Mouse (Mus musculus) testis, adult 10 weeks (tissue): ENCODE results near the gene Krt88. TPM values are rescaled to one million over a fixed set of nuclear protein-coding genes. Genes with fewer than 3 reads are reported as not detected.

Experiments
- polyA plus RNA-seq: library from polyadenylated mRNA; stranded (reverse); fragments of 350-450 nt; fragmentation: Illumina TruSeq; extraction: RNeasy Lipid Tissue Mini Kit (QIAGEN cat#74804); gene quantifications from one replicate; pipeline ENCODE4 v1.2.3, GENCODE M21; 2014; ENCODE audit warnings: low read depth, low replicate concordance

Gene Krt88
- 8.2 TPM for polyA plus RNA-seq

GRCm38 (mm10) chr15:101447444-101447843, at the start of gene Krt88:
TSS of gene Krt88 (plus strand) at chr15:101447744.

GRCm38 (mm10) chr15:101410775-101411174, 36.8 kb upstream of the Krt88 start, which contains the start of gene Krt7:
TSS of gene Krt7 (plus strand) at chr15:101411043.

DNA sequence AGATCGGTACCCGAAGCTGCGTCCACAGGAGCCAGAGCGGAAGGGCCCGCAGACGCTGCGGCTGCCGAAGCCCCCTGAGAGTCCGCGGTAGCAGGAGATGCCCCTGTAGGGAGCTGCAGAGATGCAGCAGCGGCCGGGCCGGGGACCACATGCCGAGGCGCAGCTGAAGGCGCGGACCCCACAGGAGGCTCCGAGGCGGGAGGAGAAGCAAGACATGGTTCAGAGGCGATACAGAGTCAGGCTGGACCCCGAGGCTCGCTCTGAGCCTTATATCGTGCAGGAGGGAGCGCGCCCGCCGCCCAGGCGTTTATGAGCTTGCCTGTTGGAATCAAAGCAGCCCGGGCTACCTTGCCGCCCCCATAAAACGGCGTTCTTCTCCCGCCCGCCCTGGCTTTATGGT, 9.0 kb upstream of the Krt88 start, which contains the start of gene Krt87:
Gene Krt87 (minus strand): TSS at position 250 of the 400 bp plus-strand sequence.

DNA sequence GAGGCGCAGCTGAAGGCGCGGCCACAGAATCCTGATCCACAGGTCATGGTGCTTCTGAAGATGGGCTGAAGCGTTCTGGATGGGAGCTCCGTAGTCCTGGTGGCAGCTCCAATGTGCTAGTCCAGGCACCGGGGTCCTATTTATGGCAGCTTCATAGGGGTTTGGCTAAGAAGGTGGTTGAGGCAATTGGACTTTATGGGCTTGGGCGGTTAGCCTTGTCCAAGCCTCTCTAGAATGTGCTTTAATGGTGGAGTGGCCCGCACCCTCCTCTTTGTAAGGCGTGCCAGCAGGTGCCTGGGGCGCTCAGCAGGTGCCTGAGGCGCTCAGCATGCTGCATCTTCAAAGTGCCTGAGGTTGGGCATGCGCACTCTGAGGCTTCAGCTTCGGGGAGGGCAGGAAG, 16.1 kb downstream of the Krt88 start, which contains the start of gene Krt81:
Gene Krt81 (minus strand): TSS at position 101 of the 400 bp plus-strand sequence.

DNA sequence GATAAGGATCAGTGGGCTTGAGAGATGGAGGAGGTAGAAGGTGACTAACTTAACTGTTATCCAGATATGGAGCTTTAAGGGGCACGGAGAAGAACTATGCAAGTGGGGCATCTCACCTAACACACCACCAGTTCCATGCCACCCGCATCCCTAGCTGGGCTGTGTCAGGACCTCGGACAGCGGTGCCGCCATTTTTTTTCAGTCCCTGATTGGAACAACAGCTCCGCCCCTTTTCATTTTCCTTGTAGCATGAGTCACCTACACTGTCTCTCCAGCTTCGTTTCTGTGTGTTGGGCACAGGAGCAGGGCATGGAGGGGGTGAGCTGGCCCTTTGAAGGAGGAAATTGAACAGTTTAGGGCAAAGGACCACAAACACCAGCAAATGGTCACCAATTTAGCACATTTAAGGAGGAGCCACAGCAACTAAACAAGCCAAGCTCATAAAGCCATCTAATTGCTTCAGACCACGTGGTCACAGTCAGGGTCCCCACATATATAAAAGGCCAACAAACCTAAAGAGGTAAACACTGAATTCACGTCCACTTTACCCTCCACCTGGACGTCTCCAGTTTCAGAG, 25.5 kb downstream of the Krt88 start, which contains the start of gene Krt86:
Gene Krt86 (plus strand): TSS at position 527 of the 577 bp plus-strand sequence.

GRCm38 (mm10) chr15:101491431-101491830, 43.9 kb downstream of the Krt88 start, which contains the start of gene Krt83:
TSS of gene Krt83 (minus strand) at chr15:101491512.

Other genes with a start within 250 kb of the Krt88 start
- not detected for gene Grasp, start 223.6 kb upstream of the Krt88 start, polyA plus RNA-seq
- gene Nr4a1, start 193.5 kb upstream of the Krt88 start, polyA plus RNA-seq: 1.4 TPM
- not detected for gene Atg101, start 163.5 kb upstream of the Krt88 start, polyA plus RNA-seq
- 1.7 TPM for gene 6030408B16Rik, start 154.5 kb upstream of the Krt88 start, polyA plus RNA-seq
- not detected for gene Krt80, start 77.6 kb upstream of the Krt88 start, polyA plus RNA-seq
- not detected for gene Krt7, start 36.7 kb upstream of the Krt88 start, polyA plus RNA-seq
- gene Krt87, start 8.9 kb upstream of the Krt88 start, polyA plus RNA-seq: not detected
- gene Krt81, start 16.0 kb downstream of the Krt88 start, polyA plus RNA-seq: not detected
- gene Krt86, start 25.7 kb downstream of the Krt88 start, polyA plus RNA-seq: not detected
- not detected for gene Krt83, start 43.8 kb downstream of the Krt88 start, polyA plus RNA-seq
- not detected for gene Gm49425, start 69.5 kb downstream of the Krt88 start, polyA plus RNA-seq
- gene Krt84, start 85.1 kb downstream of the Krt88 start, polyA plus RNA-seq: not detected
- gene Krt82, start 102.9 kb downstream of the Krt88 start, polyA plus RNA-seq: not detected
- not detected for gene Krt90, start 115.2 kb downstream of the Krt88 start, polyA plus RNA-seq
- gene Krt75, start 126.2 kb downstream of the Krt88 start, polyA plus RNA-seq: not detected
- not detected for gene Gm5414, start 180.4 kb downstream of the Krt88 start, polyA plus RNA-seq
- gene Gm5478, start 199.6 kb downstream of the Krt88 start, polyA plus RNA-seq: not detected
- not detected for gene Krt6b, start 232.5 kb downstream of the Krt88 start, polyA plus RNA-seq
- not detected for gene Krt6a, start 246.6 kb downstream of the Krt88 start, polyA plus RNA-seq